Mouse (Mus musculus) urinary bladder, postnatal 25 days (tissue): ENCODE measurements around the gene Rasgef1b.
A peak's percentile ranks its signal among the peaks of the same experiment; 100 is the strongest.

ENCODE experiments used
- DNase-seq: peaks from one replicate; pipeline ENCODE4 v3.0.0; 2022; ENCODE audit warnings: low spot score

Rasgef1b gene

DNA sequence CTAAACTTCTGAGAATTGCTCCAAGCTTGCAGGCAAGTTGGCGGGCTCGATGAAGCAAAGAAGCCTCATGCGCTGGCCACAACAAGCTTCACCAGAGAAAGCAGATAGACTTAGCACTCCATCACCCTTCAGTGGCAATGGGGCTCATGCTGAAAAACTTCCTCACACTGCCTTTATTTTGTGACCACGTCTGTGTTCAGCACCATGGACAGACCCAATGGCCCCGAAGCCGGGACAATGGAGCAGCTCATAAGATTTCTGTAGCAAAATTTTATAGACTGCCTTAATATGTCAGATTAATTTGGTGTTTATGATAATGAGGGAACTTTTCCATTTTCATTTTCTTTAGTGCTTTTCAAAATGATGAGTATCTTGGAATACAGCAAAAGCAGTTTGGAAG lies 21.6 kb downstream of the Rasgef1b start:
- DNase-seq = peak; percentile 13

DNA sequence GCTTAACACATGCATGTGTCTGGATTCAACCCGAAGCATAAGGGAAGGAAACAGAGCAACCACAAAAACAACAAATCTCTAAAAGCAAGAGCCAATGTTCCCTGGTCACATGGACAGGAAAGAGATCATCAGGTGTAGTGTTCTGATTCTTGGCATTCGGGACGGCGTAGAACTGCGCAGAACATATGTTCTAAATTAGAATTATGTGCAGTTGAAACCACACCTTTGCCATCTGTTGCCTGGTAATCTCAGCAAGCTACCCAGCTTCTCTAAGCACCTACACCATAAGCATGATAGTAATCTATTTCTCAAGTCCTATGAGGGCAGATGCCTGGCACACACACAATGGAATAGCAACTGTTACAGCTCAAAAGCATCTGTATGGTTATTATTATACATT lies 27.1 kb downstream of the Rasgef1b start:
- no peak for DNase-seq

DNA sequence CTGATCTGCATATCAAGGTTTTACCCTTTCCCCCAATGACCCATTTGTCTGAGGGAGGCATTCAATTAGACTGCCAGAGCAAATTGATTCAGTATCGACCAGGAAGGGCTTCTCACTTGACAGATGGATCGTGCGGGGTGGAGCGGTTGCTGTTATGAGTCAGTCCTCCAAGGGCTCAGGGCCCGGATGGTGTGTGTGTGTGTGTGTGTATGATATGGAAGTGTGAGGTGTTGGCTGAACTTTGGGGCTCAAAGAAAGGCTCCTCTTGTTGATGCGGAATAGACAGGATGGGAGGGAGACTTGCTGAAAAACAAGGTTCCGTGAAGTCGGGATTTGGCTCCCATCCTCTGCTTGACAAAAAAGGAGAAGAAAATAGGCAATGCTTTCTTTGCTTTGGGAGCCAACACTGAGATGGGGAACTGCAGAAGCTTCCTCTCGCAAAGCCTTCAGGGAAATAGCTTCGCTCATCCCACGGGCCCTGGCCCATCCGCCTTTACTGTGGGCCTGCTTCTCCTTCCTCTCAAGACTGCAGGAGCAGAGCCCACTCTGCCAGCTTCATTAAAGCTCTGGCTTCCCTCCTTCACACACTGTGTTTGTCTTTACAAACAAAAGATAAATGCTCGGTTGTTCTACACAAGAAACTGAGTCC lies 34.0 kb downstream of the Rasgef1b start:
- DNase-seq = no peak

- DNase-seq = no peak
Observed at GRCm38 (mm10) chr5:99689909-99690308, 39.0 kb downstream of the Rasgef1b start.

GRCm38 (mm10) chr5:99687894-99688293 lies 41.0 kb downstream of the Rasgef1b start:
- no peak for DNase-seq

DNA sequence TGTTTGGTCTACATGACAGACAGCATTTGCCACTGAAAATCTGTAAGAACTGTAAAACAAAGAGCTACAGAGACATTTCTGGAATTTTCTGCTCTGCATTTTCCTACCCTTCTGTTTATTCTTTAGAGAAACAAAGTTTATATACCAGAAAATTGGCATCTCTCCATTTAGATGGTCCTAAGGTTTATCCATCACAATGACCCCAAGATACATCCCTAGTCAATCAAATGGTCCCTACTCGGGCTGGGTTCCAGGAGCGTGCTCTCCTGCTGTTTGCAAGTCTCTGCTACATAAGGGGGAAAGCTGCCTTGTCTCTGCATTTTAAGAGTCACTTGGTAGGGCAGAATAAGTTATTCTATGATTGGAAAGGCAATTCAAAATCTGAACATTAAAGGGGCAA lies 44.8 kb downstream of the Rasgef1b start:
- no peak for DNase-seq

- DNase-seq = no peak
Observed at GRCm38 (mm10) chr5:99669971-99670571, 58.8 kb downstream of the Rasgef1b start.

DNA sequence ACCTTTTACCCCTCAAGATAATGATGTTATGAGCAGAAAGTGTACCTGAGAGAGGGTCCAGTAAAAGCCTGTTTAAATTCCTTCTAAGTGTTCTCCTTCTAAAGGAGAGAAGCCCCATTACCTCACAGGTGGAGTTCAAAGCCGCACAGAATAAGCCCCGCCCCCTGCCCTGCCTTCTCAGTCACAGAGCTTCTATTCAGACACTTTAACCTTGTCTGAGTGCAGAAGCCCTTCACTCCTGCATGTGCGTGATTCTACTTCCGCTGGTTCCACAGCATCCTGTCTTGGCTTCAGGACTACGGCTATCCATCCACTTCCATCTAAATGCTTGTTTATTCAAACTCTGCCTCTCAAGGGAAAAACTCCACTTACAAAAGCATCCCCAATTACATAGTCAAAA lies 72.8 kb downstream of the Rasgef1b start:
- no peak for DNase-seq

GRCm38 (mm10) chr5:99652931-99653330 lies 75.9 kb downstream of the Rasgef1b start:
- DNase-seq = no peak

DNA sequence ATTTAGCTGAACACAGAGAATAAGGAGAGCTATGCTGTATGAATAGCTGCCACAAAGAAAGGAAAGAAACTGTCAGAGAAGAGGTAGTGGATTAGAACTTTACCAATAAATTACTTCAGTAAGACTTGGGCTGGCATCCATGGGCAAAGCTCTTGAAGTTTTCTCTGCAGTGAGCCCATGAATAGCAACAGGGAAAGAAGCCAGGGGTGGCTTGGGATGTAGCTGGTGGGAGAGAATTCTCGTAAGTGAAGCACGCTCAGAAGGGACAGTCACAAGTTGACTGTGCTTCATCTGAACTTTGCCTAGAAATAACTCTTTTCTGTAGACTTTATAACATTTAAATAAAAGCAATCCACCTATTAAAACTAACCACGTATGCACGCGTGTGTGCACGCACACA lies 87.5 kb downstream of the Rasgef1b start:
- no peak for DNase-seq

DNA sequence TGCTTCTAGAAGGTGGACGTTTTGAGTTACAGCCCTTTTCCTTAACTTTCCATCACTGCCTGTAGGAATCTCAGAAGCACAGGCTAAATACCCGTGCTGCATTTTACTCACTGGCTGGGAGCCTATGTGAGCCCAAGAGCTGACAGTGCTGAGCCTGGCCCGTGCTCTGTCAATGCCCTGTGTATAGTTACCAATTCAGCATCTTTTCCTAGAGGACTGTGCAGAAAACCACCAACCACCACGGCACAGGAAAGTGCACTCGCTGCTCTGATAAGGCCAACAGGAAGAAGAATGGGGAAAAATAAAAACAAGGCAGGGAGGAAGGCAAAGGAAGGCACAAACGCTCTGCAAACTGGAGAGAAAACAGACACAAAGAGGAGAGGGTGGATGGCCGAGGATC lies 92.3 kb downstream of the Rasgef1b start:
- DNase-seq = no peak

- no peak for DNase-seq
Observed at GRCm38 (mm10) chr5:99634010-99634541, 94.8 kb downstream of the Rasgef1b start.

DNA sequence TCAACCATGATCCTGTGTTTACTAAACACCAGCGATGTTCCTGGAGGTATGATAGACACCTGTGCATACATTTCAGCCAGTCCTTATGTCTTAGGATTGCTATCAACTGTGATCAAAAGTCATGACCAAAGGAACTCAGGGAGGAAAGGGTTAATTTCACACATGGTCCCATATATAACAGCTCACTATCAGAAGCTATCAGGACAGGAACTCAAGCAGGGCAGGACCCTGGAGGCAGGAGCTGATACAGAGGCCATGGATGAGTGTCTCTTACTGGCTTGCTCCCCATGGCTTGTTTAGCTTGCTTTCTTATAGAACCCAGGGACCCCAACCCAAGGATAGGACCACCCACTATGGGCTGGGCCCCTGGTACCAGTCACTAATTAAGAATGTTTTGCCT lies 95.3 kb downstream of the Rasgef1b start:
- no peak for DNase-seq

DNA sequence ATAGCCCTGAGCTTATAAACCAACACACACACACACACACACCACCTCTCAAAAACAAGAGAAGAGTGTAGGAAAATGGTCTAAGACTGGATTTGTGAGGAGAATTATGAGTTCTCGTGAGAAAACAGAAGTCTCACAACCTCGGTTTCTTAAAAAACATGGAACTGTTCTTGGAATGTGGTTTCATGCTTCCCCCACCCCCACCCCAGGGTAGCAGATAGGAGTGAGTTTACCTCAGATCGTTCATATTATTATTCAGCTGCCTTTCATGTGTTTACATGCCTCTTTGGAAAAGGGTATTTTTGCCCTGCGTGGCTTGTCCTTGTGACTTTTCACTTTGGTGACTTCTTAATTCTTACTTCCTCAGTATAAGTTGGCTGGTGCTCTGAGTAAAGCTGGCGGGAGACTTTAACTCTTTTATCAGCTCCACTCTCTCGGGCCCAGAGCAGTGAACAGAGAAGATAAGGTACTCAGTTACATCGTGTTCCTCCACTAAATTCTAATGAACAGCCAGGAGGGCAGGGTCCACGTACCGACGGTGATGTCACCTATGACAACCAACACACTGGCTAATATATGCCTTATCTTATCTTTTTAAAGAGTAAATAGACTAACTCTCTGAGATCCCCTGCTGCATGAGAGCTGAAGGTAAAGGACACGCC lies 96.1 kb downstream of the Rasgef1b start:
- DNase-seq = no peak

GRCm38 (mm10) chr5:99630087-99630486 lies 98.8 kb downstream of the Rasgef1b start:
- no peak for DNase-seq

DNA sequence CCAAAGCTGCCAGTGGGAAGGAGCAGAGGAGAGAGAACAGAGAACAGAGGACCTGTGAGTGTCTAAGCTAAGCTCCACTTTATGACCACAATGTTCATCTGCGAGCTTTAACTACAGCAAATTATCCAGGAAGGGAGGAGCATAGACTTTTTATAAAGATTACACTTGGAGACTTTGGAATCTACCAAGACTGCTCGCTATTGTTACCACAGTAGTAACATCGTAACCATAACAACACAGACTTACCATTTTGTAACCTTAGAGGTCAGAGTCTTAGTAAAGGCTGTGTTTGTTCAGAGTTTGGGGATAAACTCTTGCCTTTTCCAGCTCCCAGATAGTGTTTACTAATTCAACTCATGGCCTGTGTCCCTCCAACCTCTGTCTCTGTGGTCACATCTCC lies 103.3 kb downstream of the Rasgef1b start:
- no peak for DNase-seq

DNA sequence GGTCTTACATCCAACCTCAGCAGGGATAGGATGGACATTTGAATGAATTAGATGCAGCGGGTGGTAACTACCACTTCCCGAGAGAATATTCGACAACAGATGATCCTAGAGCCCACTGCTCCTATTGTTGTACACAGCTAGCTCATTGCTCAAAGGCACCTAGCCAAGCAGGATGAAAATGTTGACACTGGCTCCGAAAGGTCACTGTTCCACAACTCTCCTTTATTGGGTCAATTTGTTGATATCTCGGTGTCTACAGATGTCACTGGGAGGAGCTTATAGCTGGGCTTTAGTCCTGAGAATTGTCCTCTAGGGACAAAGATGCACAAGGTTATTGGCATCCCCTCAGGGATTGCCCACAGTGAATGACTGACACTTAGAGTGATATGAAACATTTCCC lies 108.1 kb downstream of the Rasgef1b start:
- no peak for DNase-seq

- DNase-seq = no peak
Observed at GRCm38 (mm10) chr5:99617271-99617800, 111.5 kb downstream of the Rasgef1b start.

DNA sequence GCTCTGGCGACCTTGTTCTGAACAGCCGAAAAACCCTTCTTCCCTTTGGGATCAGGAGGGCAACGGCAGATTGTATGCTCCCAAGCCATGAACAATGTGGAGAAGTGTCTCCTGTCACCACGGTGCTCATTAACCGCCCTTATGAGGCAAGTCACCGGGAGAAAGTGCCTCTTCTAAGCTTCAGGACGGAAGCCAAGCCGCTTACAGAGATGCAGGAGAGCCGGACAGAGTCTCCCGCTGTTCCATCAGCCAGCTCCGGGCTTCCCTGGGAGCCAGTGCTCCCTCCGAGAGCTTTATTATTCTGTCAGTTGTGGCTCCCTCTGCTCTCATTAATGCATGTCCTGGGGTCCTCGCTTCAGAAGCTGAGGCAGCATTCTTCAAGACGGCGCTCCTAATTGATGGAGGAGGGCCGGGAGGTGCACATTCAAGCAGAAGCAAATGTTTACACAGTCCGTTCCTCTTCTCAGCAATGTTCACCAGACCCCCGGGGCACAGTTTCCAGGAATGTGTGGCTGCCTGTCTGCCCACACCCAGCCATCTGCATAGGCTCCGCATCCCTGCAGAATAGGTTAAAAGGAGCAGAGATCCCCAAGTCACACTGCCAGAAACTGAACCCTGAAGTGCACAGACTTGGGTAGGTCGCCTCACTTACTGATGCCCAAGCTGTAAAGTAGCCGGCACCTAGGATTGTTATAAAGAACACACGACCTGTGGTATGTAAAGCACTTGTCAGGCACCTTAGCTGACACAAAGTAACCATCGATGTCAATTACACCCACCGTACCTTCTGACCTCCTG lies 115.3 kb downstream of the Rasgef1b start:
- DNase-seq = no peak

DNA sequence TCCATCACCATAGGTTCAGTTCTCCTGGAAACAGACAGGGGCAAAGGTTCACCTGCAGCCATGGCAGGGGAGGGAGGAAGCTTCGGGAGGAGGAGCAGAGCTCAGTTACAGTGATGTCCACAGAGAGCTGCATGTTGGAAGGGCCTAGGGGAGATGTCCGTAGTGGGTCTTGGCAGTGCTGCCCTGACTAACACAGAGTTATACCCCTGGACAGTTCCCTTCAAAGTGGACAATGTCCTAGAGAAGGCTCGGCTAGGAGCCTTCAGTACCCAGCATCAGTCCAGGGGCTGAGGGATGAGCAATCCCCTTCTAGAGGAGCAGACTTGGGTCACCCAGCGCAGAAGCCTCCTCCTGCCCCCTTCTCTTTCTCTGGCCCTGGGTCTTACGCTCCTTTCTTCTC lies 121.3 kb downstream of the Rasgef1b start:
- no peak for DNase-seq

GRCm38 (mm10) chr5:99606164-99606858 lies 122.6 kb downstream of the Rasgef1b start:
- DNase-seq = no peak
